Mouse (Mus musculus) frontal cortex, postnatal 10 days (tissue): ENCODE results near the gene BC030500.
A peak's percentile ranks its signal among the peaks of the same experiment; 100 is the strongest.

Experiments
- DNase-seq, 2 experiments: peaks; one replicate each; pipeline ENCODE4 v3.0.0; 2022; ENCODE audit warnings: low spot score in 2 of 2, mixed read lengths in 1 of 2

The BC030500 gene

DNA sequence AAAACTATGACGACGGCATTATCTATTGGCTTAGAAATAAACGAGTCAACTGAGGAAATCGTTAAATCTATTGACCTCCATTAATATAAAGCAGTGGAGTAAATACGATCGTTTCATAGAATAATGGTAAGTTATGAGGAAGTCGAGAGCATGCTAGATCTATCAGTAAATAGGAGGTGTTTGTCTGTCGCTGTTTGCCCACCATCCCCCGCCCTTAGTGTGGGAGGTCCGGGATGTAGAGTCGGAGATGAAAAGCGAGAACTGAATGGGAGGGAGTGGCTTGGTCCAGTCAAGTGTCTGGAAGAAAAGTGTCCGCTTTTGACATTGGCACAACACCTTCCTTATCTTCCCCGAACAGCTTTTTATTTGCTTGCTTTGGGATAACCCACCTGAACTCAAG, at the start of gene BC030500:
BC030500 (plus strand) TSS at position 79 of the 400 bp plus-strand sequence.
- DNase-seq, result no peak

DNA sequence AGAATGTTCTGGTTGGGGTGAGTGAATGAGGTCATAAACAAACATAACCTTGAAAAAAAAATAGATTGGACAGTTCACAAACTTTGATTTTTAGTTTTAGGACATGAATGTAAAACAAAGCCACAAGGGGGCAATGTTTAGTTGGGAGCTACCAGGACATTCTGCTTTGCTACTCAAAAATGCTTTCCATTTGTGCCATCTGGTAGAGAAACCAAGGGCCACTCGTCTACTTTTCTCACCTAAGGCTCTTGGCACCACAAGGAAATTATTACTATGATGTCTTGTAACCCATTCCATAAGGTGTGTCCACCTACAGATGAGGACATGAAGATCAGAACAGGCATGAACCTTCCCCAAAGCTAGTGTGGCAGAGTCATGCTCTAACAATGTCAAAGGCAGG, 25.1 kb upstream of the BC030500 start:
- no peak for DNase-seq

- DNase-seq, result no peak
Measured at GRCm38 (mm10) chr8:58890591-58890990, 21.0 kb upstream of the BC030500 start.

DNA sequence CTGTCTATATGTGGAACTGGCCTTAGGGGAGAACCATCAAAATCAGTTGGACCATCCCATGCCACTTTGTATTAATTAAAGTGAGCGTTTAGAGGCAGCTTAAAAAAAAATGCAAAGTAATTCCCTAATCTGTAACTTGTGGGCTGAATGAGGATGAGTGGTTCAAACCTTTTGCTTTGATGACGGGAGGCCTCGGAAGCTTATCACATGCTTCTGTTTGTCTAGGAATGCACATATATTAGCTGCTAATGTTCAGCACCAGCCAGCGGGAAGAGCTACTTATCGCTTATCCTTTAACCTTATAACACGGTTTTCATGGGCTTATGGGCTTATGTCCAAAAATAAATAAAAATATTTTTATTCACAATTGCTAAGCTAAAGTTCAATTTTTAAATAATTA, 15.6 kb upstream of the BC030500 start:
- no peak for DNase-seq

DNA sequence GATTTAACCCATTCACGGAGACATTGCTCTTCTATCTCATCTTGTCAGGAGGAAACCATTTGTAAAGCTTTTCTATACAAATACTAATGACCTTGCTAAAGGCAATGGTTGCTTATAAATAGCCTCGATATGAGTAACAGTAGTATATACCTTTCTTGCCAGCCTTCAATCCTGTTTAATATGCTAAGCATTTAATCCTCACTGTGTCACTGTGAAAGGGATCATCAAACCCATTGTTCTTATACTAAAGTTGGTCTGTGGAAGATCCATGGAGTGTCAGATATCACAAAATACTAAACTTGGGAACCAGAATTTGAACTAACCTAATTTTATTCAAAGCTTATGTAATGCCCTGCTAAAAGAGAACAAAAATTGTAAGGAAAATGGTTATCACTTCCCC, 7.1 kb upstream of the BC030500 start:
- DNase-seq, result no peak

DNA sequence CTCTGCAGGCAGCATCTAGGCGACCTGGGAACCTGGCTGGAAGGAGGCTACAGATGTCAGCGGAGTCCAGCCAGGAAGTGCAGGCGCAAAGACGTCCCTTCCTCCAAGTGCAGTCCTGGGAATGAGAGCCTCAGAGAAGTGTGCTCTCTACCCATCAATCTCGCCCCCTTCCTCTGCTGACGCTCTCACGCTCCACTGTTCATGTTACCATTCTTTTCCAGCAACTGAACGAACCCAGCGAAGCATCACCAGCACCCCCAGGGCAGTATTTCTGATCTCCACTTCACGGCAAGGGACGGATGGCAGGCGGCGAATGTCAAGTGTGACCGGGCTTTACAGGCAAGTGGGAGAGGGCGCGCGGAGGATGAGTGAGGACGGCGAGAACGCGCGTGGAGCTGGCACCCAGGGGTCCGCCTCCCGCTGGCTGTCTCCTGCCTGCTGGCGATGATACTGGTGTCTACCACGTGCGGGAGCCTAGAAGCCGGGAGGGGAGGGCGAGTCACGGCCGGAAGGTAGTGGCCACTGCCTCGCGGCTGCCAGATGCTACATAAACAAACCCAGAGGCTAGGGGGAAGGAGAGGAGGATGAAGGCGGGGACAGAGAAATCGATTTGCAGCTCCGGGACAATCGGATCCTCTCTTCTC, 763 bp downstream of the BC030500 start, which contains the start of gene Galntl6:
Galntl6 (minus strand) TSS at position 445 of the 644 bp plus-strand sequence.
- peak; percentile 29 to 57 for DNase-seq

GRCm38 (mm10) chr8:58912840-58913639, 1.5 kb downstream of the BC030500 start:
- peak in 1 of 2 experiments; percentile 27 for DNase-seq

DNA sequence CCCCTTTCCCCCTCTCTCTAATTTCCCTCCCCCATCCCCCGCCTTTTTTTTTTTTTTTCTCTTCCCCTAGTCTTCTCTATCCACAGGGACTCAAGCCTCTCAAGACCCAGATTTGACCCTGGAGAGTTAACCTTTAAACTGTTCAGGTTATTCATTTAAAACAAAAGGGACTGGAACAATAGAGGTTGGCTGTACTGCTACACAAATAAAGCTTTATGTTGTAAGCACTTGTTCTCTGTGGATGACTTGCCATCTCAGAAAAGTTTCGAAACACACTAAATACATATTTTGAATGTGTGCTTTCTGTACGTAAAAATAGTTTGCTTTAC, 2.0 kb downstream of the BC030500 start:
- no peak for DNase-seq

- no peak for DNase-seq
Measured at GRCm38 (mm10) chr8:58915142-58915541, 3.6 kb downstream of the BC030500 start.

- no peak for DNase-seq
Measured at GRCm38 (mm10) chr8:58931066-58931465, 19.5 kb downstream of the BC030500 start.

DNA sequence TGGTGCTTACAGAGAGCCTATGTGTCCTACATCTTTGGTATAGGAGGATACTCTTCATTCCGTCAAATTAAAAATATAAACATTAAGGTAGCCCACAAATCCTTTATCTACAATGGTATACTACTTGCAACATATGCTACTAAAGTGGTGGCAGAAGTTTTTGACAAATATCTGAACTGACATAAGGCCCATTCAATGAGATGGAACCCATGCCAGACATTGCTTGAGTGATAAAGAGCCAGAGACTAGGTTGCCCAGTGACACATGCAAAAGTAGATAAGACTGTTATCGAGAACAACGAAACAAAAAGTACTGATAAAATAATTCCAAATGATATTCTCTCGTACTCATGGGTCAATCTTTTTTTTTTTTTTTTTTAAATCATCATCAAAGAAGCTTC, 32.2 kb downstream of the BC030500 start:
- no peak for DNase-seq

- no peak for DNase-seq
Measured at GRCm38 (mm10) chr8:58957195-58957739, 45.7 kb downstream of the BC030500 start.
